Mouse (Mus musculus): ENCODE data around the gene Krt83. TPM values are rescaled to one million over a fixed set of nuclear protein-coding genes. Genes with fewer than 3 reads are reported as not detected.
A peak's percentile ranks its signal among the peaks of the same experiment; 100 is the strongest.
"Not testable (repeated sequence)": the region's sequence is repeated elsewhere in the genome, so short reads cannot be mapped to it uniquely, and the experiment has no call there.

Krt83 gene
- polyA plus RNA-seq (2014; fragmentation: Nextera tagmentation; extraction: Ambion mirVana) = not detected in 2 replicates

DNA sequence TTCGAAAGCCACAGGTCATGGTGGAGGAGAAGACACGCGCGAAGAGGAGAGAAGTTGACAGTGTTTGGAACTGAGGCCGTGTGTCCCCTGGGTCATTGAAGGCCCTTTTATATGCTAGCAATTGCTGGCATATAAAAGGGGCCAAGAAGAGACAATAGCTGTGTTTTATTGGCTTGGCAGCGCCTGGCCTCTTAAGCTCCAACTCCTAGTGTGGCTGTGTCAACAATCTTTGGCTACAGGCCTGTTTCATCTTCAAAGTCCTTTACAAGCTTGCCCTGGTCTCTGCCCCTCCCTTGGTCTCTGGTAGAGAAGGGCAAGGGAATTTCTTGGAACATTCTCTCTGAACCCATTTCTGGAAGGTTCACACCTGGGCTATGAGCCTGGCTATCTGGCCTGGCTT is at the start of gene Krt83:
TSS of gene Krt83 (minus strand) at position 82 of the 400 bp plus-strand sequence.
- DNase-seq (ENCODE audit: low spot score) = no peak
- no peaks in the 10 kb centered on the region; the same call in 1 of the 2 replicates for H3K4me1 ChIP-seq (replicated peaks; ENCODE audit: control insufficient read depth, insufficient read depth, low read length)
- no peak within 1 kb of the TSS for H3K4me3 ChIP-seq (ENCODE audit: low read depth, low read length)
- H3K27me3 ChIP-seq (replicated peaks; ENCODE audit: control insufficient read depth, insufficient read depth, low read length) = no peaks in the 10 kb centered on the region
- WGBS = 81% methylated on average over 6 of the region's 6 CpGs
- ATAC-seq (replicated peaks; ENCODE audit: low FRiP score) = no peak
- no peaks in the 10 kb centered on the region for H3K36me3 ChIP-seq (ENCODE audit: control insufficient read depth, insufficient read depth, low read length)
- H3K27ac ChIP-seq (ENCODE audit: low read depth, low read length) = no peak within 1 kb of the TSS
- H3K9me3 ChIP-seq (ENCODE audit: control insufficient read depth, low read length) = no peaks in the 10 kb centered on the region
- H3K4me2 ChIP-seq = no peak within 1 kb of the TSS
- H3K9ac ChIP-seq (ENCODE audit: low read depth, low read length) = no peak within 1 kb of the TSS

DNA sequence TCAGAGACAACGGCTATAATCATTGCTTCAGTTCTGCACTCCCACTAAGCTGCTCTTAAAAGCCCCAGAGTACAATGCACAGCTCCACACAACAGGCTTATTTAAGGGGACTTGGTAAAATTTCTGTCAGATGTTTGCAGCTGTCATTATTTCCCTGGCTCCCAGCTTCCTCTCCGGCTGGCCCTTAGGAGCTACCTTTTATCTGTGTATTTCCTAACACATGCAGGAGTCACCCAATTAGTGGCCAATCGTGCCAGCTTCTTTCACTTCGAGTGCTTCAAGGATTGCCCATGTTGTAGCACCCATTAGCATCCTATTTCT is 47.2 kb upstream of the Krt83 start:
- Histone ChIP-seq H3K4me3 (ENCODE audit: low read depth, low read length) (no peak overlapping the region), H3K27me3 (replicated peaks; ENCODE audit: control insufficient read depth, insufficient read depth, low read length) (no peaks in the 10 kb centered on the region), H3K36me3 (ENCODE audit: control insufficient read depth, insufficient read depth, low read length) (no peaks in the 10 kb centered on the region), H3K4me2 (no peak overlapping the region), H3K4me1 (replicated peaks; ENCODE audit: control insufficient read depth, insufficient read depth, low read length) (no peaks in the 10 kb centered on the region), H3K27ac (ENCODE audit: low read depth, low read length) (no peak overlapping the region), H3K9me3 (ENCODE audit: control insufficient read depth, low read length) (no peaks in the 10 kb centered on the region), H3K9ac (ENCODE audit: low read depth, low read length) (no peak overlapping the region)
- 64% methylated on average over 4 of the region's 4 CpGs for WGBS
- DNase-seq (ENCODE audit: low spot score) = no peak
- ATAC-seq (replicated peaks; ENCODE audit: low FRiP score) = no peak

DNA sequence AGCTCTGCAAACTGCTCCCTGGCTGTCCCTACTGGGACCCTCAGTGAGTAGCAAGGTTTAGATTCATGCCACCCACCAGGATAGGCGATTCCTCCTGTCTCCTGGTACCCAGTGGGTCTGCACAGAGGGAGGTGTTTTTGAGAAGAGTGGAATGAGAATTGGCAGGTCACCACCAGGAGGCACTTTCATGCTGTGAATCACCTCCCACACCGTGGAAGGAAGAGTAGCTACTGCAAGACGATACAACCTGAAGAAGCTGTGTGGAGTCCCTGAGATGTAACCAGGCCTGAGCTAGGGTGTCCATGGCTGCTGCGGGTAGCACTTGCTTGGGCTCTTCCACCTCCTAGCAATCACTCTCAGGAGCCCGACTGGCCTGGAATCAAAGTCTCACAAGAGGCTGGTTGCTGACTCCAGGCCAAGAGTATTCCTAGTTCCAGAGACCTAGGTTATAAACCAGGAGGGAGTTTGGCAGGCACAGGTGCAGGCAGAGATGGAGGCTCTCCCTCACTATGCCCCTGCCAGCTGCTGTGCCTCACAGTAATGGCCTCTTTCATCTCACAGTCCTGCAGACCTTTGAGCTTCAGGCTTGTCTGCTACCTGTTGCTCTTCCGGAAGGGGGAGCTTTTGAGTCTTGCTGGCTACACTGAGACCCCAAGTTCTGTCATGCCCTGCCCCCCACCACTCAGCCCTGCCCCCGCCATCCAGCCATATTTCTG is 46.7 kb upstream of the Krt83 start:
- DNase-seq (ENCODE audit: low spot score) (no peak), ATAC-seq (replicated peaks; ENCODE audit: low FRiP score) (no peak)
- H3K9me3 ChIP-seq (ENCODE audit: control insufficient read depth, low read length) = no peaks in the 10 kb centered on the region
- H3K9ac ChIP-seq (ENCODE audit: low read depth, low read length) = no peak overlapping the region
- H3K27me3 ChIP-seq (replicated peaks; ENCODE audit: control insufficient read depth, insufficient read depth, low read length) = no peaks in the 10 kb centered on the region
- H3K27ac ChIP-seq (ENCODE audit: low read depth, low read length) = no peak overlapping the region
- H3K36me3 ChIP-seq (ENCODE audit: control insufficient read depth, insufficient read depth, low read length) = no peaks in the 10 kb centered on the region
- H3K4me2 ChIP-seq = no peak overlapping the region
- no peaks in the 10 kb centered on the region for H3K4me1 ChIP-seq (replicated peaks; ENCODE audit: control insufficient read depth, insufficient read depth, low read length)
- H3K4me3 ChIP-seq (ENCODE audit: low read depth, low read length) = no peak overlapping the region
- WGBS = 43% methylated on average over 7 of the region's 7 CpGs

DNA sequence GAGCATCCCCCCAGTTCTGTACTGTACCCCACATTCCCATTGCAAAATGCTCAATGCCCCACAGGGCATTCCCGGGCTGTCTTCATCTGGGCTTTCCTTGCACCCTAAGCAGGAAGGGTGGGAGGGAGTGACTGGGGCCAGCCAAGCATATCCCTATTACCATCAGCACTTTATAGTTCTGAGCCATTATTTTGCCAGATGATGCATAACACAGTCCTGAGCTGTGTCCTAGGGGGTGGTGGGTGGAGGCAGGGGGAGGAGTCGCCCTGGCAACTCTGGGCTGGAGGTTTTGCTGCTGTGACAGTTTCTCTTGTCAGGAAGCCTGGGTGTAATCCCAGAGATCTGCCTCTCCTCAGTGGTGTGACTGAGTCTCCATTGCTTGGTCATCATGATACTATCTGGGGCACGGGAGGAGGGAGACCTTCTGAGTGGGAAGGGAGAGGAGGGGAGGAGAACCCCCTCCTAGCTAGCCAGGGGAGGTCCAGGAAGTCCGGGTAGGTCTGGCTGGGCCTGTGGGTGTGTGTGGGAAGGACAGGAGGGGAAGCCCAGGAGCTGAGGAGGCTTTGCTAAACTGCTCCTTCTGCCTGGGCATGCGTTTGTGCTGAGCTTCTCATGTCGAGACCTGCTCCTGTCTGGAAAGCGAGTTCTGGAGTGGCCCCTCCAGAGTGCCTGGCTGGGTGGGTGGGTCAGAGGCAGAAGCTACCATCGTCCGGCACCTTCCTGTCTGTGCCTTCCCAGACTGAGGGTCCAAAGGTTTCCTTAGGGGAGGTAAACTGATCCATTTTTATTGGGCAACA is 44.9 kb upstream of the Krt83 start:
- no peaks in the 10 kb centered on the region for H3K36me3 ChIP-seq (ENCODE audit: control insufficient read depth, insufficient read depth, low read length)
- no peak overlapping the region for H3K9ac ChIP-seq (ENCODE audit: low read depth, low read length)
- 50% methylated on average over 9 of the region's 9 CpGs for WGBS
- no peak overlapping the region for H3K4me2 ChIP-seq
- no peak overlapping the region for H3K4me3 ChIP-seq (ENCODE audit: low read depth, low read length)
- no peaks in the 10 kb centered on the region for H3K9me3 ChIP-seq (ENCODE audit: control insufficient read depth, low read length)
- DNase-seq (ENCODE audit: low spot score) = no peak
- H3K4me1 ChIP-seq (replicated peaks; ENCODE audit: control insufficient read depth, insufficient read depth, low read length) = no peaks in the 10 kb centered on the region
- no peaks in the 10 kb centered on the region for H3K27me3 ChIP-seq (replicated peaks; ENCODE audit: control insufficient read depth, insufficient read depth, low read length)
- no peak overlapping the region for H3K27ac ChIP-seq (ENCODE audit: low read depth, low read length)
- ATAC-seq (replicated peaks; ENCODE audit: low FRiP score) = no peak

DNA sequence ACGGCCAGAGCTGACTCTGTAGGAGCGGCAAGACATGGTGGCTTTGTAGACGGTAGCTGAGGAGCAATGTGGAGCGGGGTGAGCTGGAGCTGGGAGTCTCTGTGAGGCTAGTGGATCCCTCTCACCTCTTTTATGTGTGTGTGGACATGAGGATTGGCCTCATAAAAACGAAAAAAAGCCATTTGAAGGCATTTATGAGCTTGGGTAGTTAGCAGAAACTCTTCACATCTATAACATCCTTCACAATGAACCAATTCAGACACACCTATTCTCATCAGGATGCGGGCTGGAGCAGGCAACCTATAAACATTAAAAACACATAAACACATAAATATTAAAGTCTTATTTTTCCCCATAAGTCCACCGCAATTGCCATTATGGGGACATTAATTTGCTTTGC is 41.4 kb upstream of the Krt83 start, which contains the start of gene Krt84:
TSS of gene Krt84 (minus strand) at position 101 of the 400 bp plus-strand sequence.
- H3K4me1 ChIP-seq (replicated peaks; ENCODE audit: control insufficient read depth, insufficient read depth, low read length) = no peaks in the 10 kb centered on the region
- H3K9ac ChIP-seq (ENCODE audit: low read depth, low read length) = no peak within 1 kb of the TSS
- WGBS = 76% methylated on average over 7 of the region's 7 CpGs
- H3K27ac ChIP-seq (ENCODE audit: low read depth, low read length) = no peak within 1 kb of the TSS
- ATAC-seq (replicated peaks; ENCODE audit: low FRiP score) (no peak), DNase-seq (ENCODE audit: low spot score) (no peak)
- no peak within 1 kb of the TSS for H3K4me3 ChIP-seq (ENCODE audit: low read depth, low read length)
- H3K27me3 ChIP-seq (replicated peaks; ENCODE audit: control insufficient read depth, insufficient read depth, low read length) = no peaks in the 10 kb centered on the region
- H3K9me3 ChIP-seq (ENCODE audit: control insufficient read depth, low read length) = no peaks in the 10 kb centered on the region
- H3K36me3 ChIP-seq (ENCODE audit: control insufficient read depth, insufficient read depth, low read length) = no peaks in the 10 kb centered on the region
- no peak within 1 kb of the TSS for H3K4me2 ChIP-seq

DNA sequence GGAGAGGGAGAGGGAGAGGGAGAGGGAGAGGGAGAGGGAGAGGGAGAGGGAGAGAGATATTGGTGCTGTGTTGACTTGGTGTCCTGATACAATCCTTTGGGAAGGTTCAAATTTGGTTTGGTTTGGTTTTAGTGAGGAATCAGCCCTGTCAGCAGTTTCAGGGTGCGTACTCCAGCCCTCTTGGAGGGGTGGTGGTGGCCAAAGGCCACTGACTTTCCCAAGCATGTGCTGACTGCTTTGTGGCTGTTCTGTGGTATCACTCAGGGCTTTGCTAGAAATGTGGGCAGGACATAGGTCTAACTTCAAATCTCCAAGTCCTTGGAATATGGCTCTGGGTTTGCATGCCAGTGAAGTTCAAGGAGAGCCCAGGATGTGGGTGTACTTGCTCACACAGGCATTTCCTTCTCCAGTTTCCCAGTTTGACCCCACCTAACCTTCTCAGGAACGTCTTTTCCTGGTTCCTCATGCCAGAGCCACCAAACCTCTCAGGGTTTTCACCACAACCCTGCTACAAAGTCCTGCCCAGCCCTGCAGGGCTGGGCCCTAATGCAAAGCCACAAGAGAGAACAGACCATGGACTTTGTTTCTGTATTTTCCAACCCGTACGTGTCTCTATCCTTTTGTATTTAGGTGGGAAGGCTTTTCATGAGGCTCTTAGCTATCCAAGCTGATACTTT is 31.4 kb upstream of the Krt83 start:
- Histone ChIP-seq H3K9ac (ENCODE audit: low read depth, low read length) (no peak overlapping the region), H3K4me1 (replicated peaks; ENCODE audit: control insufficient read depth, insufficient read depth, low read length) (no peaks in the 10 kb centered on the region), H3K27me3 (replicated peaks; ENCODE audit: control insufficient read depth, insufficient read depth, low read length) (peaks cover 2% of the 10 kb centered on the region; the same call in 1 of the 2 replicates), H3K9me3 (ENCODE audit: control insufficient read depth, low read length) (no peaks in the 10 kb centered on the region), H3K27ac (ENCODE audit: low read depth, low read length) (no peak overlapping the region), H3K36me3 (ENCODE audit: control insufficient read depth, insufficient read depth, low read length) (no peaks in the 10 kb centered on the region), H3K4me3 (ENCODE audit: low read depth, low read length) (no peak overlapping the region), H3K4me2 (no peak overlapping the region)
- ATAC-seq (replicated peaks; ENCODE audit: low FRiP score) (no peak), DNase-seq (ENCODE audit: low spot score) (no peak)
- WGBS = 67% methylated on average over 4 of the region's 4 CpGs

DNA sequence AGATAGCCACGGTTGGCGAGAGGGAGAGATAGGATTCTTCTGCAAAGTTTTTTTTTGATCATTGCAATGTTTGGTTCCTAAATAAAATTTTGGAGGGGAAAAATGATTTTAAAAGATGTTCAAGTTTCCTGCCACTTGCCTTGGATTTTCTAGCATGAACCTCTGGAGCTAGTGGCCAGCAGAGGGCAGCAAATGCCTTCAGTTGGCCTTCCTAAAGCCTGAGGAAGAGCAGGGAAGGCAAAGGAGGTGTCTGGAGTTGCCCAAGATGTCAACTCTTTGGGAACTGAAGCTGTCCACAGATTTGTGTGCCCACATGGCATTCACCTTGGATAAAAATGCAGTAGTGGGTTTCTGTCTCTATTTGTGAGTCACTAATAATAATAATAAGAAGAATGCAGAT is 28.5 kb upstream of the Krt83 start:
- no peaks in the 10 kb centered on the region; the same call in 1 of the 2 replicates for H3K27me3 ChIP-seq (replicated peaks; ENCODE audit: control insufficient read depth, insufficient read depth, low read length)
- no peak overlapping the region for H3K4me2 ChIP-seq
- no peaks in the 10 kb centered on the region for H3K36me3 ChIP-seq (ENCODE audit: control insufficient read depth, insufficient read depth, low read length)
- H3K27ac ChIP-seq (ENCODE audit: low read depth, low read length) = no peak overlapping the region
- no peaks in the 10 kb centered on the region for H3K4me1 ChIP-seq (replicated peaks; ENCODE audit: control insufficient read depth, insufficient read depth, low read length)
- no peak for ATAC-seq (replicated peaks; ENCODE audit: low FRiP score)
- DNase-seq (ENCODE audit: low spot score) = peak; percentile 43
- 10% methylated on average over 2 of the region's 2 CpGs for WGBS
- no peak overlapping the region for H3K4me3 ChIP-seq (ENCODE audit: low read depth, low read length)
- H3K9ac ChIP-seq (ENCODE audit: low read depth, low read length) = no peak overlapping the region
- no peaks in the 10 kb centered on the region for H3K9me3 ChIP-seq (ENCODE audit: control insufficient read depth, low read length)

DNA sequence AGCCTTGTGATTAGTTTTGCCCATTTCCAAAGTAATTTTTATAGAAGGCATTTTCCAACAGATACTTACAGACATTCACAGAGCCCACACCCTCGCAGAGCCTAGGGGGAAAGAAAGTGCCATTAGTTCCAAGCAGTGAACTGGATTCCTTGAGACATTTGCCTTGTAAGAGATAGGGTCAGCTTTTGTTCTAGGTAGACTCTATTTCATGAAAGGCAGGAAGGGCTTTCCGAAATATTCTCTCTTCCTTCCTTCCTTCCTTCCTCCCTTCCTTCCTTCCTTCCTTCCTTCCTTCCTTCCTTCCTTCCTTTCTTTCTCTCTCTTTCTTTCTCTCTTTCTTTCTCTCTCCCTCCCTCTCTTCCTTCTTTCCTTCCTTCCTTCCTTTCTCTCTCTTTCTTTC is 25.8 kb upstream of the Krt83 start, which contains the start of gene Gm49425:
TSS of gene Gm49425 (minus strand) at position 101 of the 400 bp plus-strand sequence.
- 74% methylated on average over 2 of the region's 2 CpGs for WGBS
- ATAC-seq (replicated peaks; ENCODE audit: low FRiP score); H3K9me3 ChIP-seq (ENCODE audit: control insufficient read depth, low read length): not testable (repeated sequence)

More for the DNA sequence above, 25.8 kb upstream of the Krt83 start, which contains the start of gene Gm49425:
- H3K4me2 ChIP-seq; H3K27me3 ChIP-seq (replicated peaks; ENCODE audit: control insufficient read depth, insufficient read depth, low read length); H3K9ac ChIP-seq (ENCODE audit: low read depth, low read length); DNase-seq (ENCODE audit: low spot score); H3K36me3 ChIP-seq (ENCODE audit: control insufficient read depth, insufficient read depth, low read length); H3K27ac ChIP-seq (ENCODE audit: low read depth, low read length); H3K4me3 ChIP-seq (ENCODE audit: low read depth, low read length); H3K4me1 ChIP-seq (replicated peaks; ENCODE audit: control insufficient read depth, insufficient read depth, low read length): not testable (repeated sequence)

Data from liver, embryonic 11.5 days (tissue).